Mouse (Mus musculus): ENCODE measurements around the gene Bcl2l1. TPM values are rescaled to one million over a fixed set of nuclear protein-coding genes. Genes with fewer than 3 reads are reported as not detected.

The Bcl2l1 gene
- polyA plus RNA-seq, 1 experiment, result 97.4 TPM

DNA sequence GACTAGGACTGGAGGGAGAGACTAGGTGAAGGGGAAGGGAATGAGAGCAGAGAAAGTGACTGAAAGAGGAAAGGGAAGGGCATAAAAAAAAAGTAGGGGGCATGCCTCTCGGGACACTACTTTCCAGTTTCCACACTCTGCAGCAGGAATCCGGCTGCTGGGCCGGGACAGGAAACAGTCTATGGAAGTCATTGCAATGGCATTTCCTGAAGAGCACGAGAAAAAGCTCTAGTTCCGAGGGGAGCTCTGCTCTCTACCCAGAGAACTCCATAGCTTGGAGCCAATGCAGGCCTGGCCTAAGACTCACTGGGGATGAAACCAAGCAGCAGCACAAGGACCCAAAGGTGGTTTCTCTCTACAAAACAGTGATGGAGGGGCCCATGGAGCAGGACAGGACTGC lies 10.5 kb downstream of the Bcl2l1 start:
- 37% methylated on average over 5 of the region's 5 CpGs for WGBS
- TF ChIP-seq POLR2A (IDR thresholded peaks at IDR 0.05; ENCODE audit: borderline replicate concordance, control insufficient read depth, low read depth, low read length) (no peak), CTCF (IDR thresholded peaks at IDR 0.05; ENCODE audit: control insufficient read depth, insufficient read depth, low read length) (no peak)
- peaks cover 14% of the 10 kb centered on the region; the same call in 1 of the 2 replicates for H3K4me1 ChIP-seq (ENCODE audit: control insufficient read depth, insufficient read depth, low read length)
- H3K4me3 ChIP-seq (replicated peaks; ENCODE audit: control insufficient read depth, low read depth, low read length), result no peak overlapping the region
- H3K27ac ChIP-seq (ENCODE audit: control insufficient read depth, insufficient read depth, low read depth, low read length, poor library complexity), result no peak overlapping the region

DNA sequence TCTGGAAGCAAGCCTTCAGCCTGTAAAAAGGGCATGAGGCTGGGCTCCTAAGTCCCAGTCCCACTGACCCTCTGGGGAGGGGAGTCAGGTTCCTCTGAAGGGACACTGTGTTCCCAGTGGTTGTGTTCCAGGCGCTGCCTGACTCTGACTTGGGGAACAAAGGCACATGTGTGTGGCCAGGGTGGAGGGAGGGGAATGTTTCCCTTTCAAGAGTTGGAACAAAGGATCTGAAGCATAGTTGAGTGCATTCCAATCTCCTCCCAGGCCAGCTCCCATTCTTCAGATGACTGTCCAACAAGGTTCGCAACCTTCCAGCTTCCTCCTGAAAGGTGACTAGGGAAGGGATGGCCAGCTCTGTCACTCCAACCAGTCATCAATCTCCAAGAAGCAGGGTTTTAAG lies 11.2 kb downstream of the Bcl2l1 start:
- Histone ChIP-seq H3K4me3 (replicated peaks; ENCODE audit: control insufficient read depth, low read depth, low read length) (no peak overlapping the region), H3K4me1 (ENCODE audit: control insufficient read depth, insufficient read depth, low read length) (peaks cover 14% of the 10 kb centered on the region; the same call in 1 of the 2 replicates), H3K27ac (ENCODE audit: control insufficient read depth, insufficient read depth, low read depth, low read length, poor library complexity) (no peak overlapping the region)
- 97% methylated on average over 2 of the region's 2 CpGs for WGBS
- TF ChIP-seq CTCF (IDR thresholded peaks at IDR 0.05; ENCODE audit: control insufficient read depth, insufficient read depth, low read length), result no peak
- TF ChIP-seq POLR2A (IDR thresholded peaks at IDR 0.05; ENCODE audit: borderline replicate concordance, control insufficient read depth, low read depth, low read length), result no peak

DNA sequence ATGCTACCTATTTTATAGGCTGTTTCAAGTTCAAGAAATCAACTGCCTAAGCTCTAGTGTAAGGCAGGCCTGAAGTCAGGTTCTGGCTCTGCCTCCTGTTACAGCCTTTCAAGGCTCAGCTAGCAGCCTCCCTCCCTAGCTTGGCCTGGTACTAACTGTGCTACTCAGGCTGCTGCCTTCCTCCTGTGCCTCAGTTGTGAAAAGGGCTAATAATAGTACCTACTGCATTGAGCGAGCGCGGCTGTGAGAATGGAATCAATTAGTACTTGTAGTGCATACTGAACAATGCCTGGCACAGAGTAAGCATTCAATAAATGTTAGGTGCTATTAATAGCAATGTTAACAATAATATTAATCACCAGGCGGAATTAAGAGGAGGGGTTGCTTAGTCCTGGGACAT lies 11.6 kb downstream of the Bcl2l1 start:
- no peak overlapping the region for H3K4me3 ChIP-seq (replicated peaks; ENCODE audit: control insufficient read depth, low read depth, low read length)
- no peak overlapping the region for H3K27ac ChIP-seq (ENCODE audit: control insufficient read depth, insufficient read depth, low read depth, low read length, poor library complexity)
- peaks cover 14% of the 10 kb centered on the region; the same call in 1 of the 2 replicates for H3K4me1 ChIP-seq (ENCODE audit: control insufficient read depth, insufficient read depth, low read length)
- TF ChIP-seq POLR2A (IDR thresholded peaks at IDR 0.05; ENCODE audit: borderline replicate concordance, control insufficient read depth, low read depth, low read length) (no peak), CTCF (IDR thresholded peaks at IDR 0.05; ENCODE audit: control insufficient read depth, insufficient read depth, low read length) (no peak)
- WGBS, result 92% methylated on average over 4 of the region's 4 CpGs

DNA sequence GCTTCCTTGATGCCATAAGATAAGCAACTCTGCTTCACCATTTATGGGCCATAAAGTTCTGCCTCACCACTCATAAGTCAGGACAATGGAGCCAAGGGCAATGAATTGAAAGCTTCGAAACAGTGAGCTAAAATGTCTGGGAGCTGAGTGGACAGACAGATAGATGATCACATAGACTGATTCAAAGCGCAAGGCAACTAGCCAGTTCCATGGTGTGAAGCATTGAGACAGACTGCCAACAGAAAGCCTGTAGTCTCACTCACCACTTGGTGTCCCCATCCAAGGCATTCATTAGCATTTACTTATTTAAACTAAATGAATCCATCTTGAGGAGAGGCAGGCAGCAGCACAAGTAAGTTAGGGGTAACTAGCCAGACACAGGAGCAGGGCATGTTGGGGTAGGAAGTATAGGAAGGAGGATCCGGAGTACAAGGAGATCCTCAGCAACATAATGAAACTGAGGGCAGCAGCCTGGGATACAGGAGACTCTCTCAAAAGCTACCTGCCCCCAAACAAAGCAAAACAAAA lies 12.4 kb downstream of the Bcl2l1 start:
- Histone ChIP-seq H3K27ac (ENCODE audit: control insufficient read depth, insufficient read depth, low read depth, low read length, poor library complexity) (no peak overlapping the region), H3K4me1 (ENCODE audit: control insufficient read depth, insufficient read depth, low read length) (peaks cover 13% of the 10 kb centered on the region; the same call in 1 of the 2 replicates), H3K4me3 (replicated peaks; ENCODE audit: control insufficient read depth, low read depth, low read length) (no peak overlapping the region)
- TF ChIP-seq POLR2A (IDR thresholded peaks at IDR 0.05; ENCODE audit: borderline replicate concordance, control insufficient read depth, low read depth, low read length), result no peak
- no peak for TF ChIP-seq CTCF (IDR thresholded peaks at IDR 0.05; ENCODE audit: control insufficient read depth, insufficient read depth, low read length)
- 94% methylated on average over 3 of the region's 3 CpGs for WGBS

DNA sequence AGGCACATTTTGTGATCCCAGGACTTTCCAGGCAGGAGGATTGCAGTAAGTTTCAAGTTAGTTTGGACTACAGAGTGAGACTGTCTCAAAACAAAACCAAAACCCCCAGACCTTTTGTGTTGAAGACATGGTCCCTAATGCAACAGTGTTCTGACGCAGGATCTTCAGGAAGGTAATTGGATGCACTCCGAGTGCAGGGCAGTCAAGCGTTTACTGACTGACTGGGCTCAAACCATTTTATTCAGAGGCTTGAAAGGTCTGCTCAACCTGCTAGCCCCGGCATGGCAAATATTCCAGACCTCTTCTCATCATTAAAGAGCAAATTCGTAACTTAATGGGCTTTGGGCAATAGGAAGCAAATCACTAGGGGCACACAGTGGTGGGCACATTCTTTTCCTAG lies 12.8 kb downstream of the Bcl2l1 start:
- WGBS, result 89% methylated on average over 5 of the region's 5 CpGs
- Histone ChIP-seq H3K4me1 (ENCODE audit: control insufficient read depth, insufficient read depth, low read length) (peaks cover 15% of the 10 kb centered on the region; the same call in 1 of the 2 replicates), H3K4me3 (replicated peaks; ENCODE audit: control insufficient read depth, low read depth, low read length) (no peak overlapping the region), H3K27ac (ENCODE audit: control insufficient read depth, insufficient read depth, low read depth, low read length, poor library complexity) (no peak overlapping the region)
- no peak for TF ChIP-seq POLR2A (IDR thresholded peaks at IDR 0.05; ENCODE audit: borderline replicate concordance, control insufficient read depth, low read depth, low read length)
- TF ChIP-seq CTCF (IDR thresholded peaks at IDR 0.05; ENCODE audit: control insufficient read depth, insufficient read depth, low read length), result no peak

DNA sequence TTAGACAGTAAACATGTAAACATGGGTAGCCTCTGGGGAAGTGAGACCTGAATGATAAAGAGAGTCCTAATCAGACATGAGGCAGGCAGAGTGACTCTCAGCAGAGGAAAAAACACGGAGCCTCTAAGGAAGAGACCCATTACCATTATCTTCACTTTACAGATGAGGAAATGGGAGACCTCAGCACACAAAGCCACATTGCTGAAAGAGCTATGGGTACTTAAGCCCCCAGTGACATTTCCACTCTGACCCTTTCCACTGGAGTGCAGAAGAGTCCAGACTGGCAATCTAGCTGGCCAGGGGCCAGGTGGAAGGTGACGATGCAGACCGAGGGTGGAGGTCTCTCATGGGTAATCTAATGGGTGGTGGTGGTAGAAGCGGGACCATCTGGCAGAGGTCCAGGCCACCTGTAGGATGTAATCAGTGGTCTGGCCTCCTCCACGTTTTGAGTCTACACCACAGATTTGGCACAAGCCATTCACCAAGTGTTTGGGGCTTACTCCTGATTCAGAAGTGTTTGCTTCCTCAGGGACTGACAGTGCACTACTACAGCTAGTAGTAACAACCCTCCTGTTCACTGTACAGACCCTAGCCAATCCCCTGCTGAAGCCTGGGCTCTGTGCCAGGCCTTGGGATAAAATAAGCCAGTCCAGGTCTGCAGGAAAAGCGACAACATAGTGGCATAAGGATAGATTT lies 13.8 kb downstream of the Bcl2l1 start:
- H3K27ac ChIP-seq (ENCODE audit: control insufficient read depth, insufficient read depth, low read depth, low read length, poor library complexity), result peak overlapping the region; percentile 74
- no peak for TF ChIP-seq POLR2A (IDR thresholded peaks at IDR 0.05; ENCODE audit: borderline replicate concordance, control insufficient read depth, low read depth, low read length)
- TF ChIP-seq CTCF (IDR thresholded peaks at IDR 0.05; ENCODE audit: control insufficient read depth, insufficient read depth, low read length), result no peak
- no peak overlapping the region for H3K4me3 ChIP-seq (replicated peaks; ENCODE audit: control insufficient read depth, low read depth, low read length)
- H3K4me1 ChIP-seq (ENCODE audit: control insufficient read depth, insufficient read depth, low read length), result peaks cover 19% of the 10 kb centered on the region
- WGBS, result 28% methylated on average over 6 of the region's 6 CpGs

DNA sequence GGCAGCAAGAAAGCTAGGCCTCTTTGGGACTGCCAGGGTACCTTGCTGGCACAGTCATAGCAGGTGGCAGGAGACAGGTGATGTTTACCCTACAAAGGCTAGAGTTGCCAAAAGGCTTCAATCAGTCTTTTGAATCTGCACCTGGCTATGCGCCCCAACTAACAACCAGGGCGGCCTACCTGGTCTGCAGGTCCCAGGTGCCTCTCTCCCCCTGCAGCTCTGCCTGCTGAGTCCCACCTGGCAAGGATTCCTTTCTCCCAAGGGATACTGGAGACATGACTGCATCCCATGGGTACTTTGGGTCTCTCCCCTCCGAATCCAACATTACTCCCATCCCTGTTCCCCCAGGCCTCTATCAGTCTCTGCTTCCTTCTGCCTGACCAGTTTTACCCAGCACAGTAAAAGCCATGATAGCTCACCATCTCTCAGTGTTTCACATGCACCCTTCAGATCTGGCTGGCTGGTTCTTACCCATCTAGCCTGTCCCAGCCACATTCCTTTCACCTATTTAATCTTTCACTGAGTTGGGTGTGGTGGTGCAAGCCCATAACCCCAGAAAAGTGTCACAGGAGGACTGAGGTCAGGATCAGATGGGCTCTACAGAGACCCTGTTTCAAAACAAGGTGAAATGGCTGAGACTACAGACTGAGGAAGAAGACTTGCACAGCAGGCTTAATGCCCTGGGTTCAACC lies 14.7 kb downstream of the Bcl2l1 start:
- Histone ChIP-seq H3K27ac (ENCODE audit: control insufficient read depth, insufficient read depth, low read depth, low read length, poor library complexity) (peak overlapping the region; percentile 23), H3K4me1 (ENCODE audit: control insufficient read depth, insufficient read depth, low read length) (peaks cover 19% of the 10 kb centered on the region), H3K4me3 (replicated peaks; ENCODE audit: control insufficient read depth, low read depth, low read length) (no peak overlapping the region)
- 89% methylated on average over 3 of the region's 3 CpGs for WGBS
- TF ChIP-seq CTCF (IDR thresholded peaks at IDR 0.05; ENCODE audit: control insufficient read depth, insufficient read depth, low read length), result no peak
- TF ChIP-seq POLR2A (IDR thresholded peaks at IDR 0.05; ENCODE audit: borderline replicate concordance, control insufficient read depth, low read depth, low read length), result no peak

DNA sequence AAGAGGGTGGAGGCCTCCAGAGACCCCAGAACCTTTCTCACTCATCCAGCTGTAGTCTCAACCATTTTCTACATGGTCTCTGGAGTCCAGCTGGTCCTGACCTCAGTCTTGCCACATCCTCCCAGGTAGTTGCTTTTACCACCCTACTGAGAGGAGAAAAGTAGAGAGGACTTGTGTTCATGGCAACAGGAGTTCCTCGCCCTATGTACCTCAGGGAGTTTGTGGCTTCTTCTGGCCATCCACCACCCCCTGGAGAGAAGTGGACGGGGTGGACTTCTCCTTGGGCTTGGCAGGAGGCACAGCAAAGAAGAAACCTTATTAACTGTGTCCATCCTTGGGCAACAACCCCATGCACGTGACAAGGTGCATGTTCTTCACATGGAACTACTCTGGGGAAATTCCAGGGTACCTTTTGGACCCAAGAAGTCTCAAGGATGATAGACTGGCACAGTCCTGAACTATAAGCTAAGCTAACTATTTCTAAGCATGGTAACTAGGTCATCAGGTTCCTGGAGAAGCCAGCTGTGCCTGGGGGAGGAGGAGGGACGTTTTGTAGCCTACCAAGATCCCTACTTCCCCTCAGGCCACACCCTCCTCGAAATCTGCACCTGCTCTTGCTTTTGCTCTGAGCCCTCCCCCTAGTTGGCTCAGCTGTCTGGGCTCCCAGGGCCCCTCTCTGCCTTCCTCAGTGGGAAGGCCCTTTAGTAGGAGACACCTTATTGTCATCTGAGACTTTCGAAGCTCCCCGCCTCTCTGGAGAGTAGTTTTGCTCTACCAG lies 15.5 kb downstream of the Bcl2l1 start:
- no peak for TF ChIP-seq CTCF (IDR thresholded peaks at IDR 0.05; ENCODE audit: control insufficient read depth, insufficient read depth, low read length)
- H3K4me3 ChIP-seq (replicated peaks; ENCODE audit: control insufficient read depth, low read depth, low read length), result no peak overlapping the region
- WGBS, result 43% methylated on average over 7 of the region's 7 CpGs
- peak overlapping the region; percentile 50 for H3K27ac ChIP-seq (ENCODE audit: control insufficient read depth, insufficient read depth, low read depth, low read length, poor library complexity)
- peaks cover 16% of the 10 kb centered on the region for H3K4me1 ChIP-seq (ENCODE audit: control insufficient read depth, insufficient read depth, low read length)

Measured in bone marrow, adult 2 months (tissue).